Mouse (Mus musculus) lung, embryonic 14.5 days (tissue): ENCODE measurements around the gene Galp. TPM values are rescaled to one million over a fixed set of nuclear protein-coding genes. Genes with fewer than 3 reads are reported as not detected.
"Not testable (repeated sequence)": the region's sequence is repeated elsewhere in the genome, so short reads cannot be mapped to it uniquely, and the experiment has no call there.

ENCODE experiments used
- ATAC-seq: fragments of 200-750 bp; cut with Nextera tagmentation; 2 replicates; pipeline ENCODE4 v1.8.0; 2017; ENCODE audit warnings: mild to moderate bottlenecking, moderate TSS enrichment, moderate library complexity; ENCODE audit not compliant: insufficient read depth
- DNase-seq: peaks from one replicate; pipeline ENCODE4 v3.0.0-alpha.2; 2015
- H3K27ac ChIP-seq: fragments of 300-500 bp; sonication (generic); 2 replicates; pipeline ENCODE4 v1.5.1; 2014; ENCODE audit warnings: low read depth, mild to moderate bottlenecking, moderate library complexity
- H3K27me3 ChIP-seq: fragments of 300-500 bp; sonication (generic); 2 replicates; pipeline ENCODE4 v1.6.1; 2014; ENCODE audit warnings: low read length, control low read depth; ENCODE audit not compliant: insufficient read depth
- H3K36me3 ChIP-seq: fragments of 300-500 bp; sonication (generic); 2 replicates; pipeline ENCODE4 v1.6.1; 2014; ENCODE audit warnings: control low read depth; ENCODE audit not compliant: insufficient read depth
- H3K4me1 ChIP-seq: fragments of 300-500 bp; sonication (generic); 2 replicates; pipeline ENCODE4 v1.6.1; 2014; ENCODE audit warnings: antibody characterized with exemption, control low read depth; ENCODE audit not compliant: insufficient read depth
- H3K4me2 ChIP-seq: fragments of 300-500 bp; sonication (generic); 2 replicates; pipeline ENCODE4 v1.6.1; 2014; ENCODE audit warnings: mild to moderate bottlenecking
- H3K4me3 ChIP-seq: fragments of 300-500 bp; sonication (generic); 2 replicates; pipeline ENCODE4 v1.5.1; 2014; ENCODE audit warnings: low read depth, low read length
- H3K9ac ChIP-seq: fragments of 300-500 bp; sonication (generic); 2 replicates; pipeline ENCODE4 v1.6.1; 2014
- H3K9me3 ChIP-seq: fragments of 300-500 bp; sonication (generic); 2 replicates; pipeline ENCODE4 v1.6.1; 2016; ENCODE audit warnings: low read depth, low read length, control low read depth
- CTCF ChIP-seq: IDR thresholded peaks from 2 replicates; pipeline ENCODE4 v1.5.1; 2016; ENCODE audit warnings: antibody characterized with exemption, low read depth
- WGBS: fragments of 180-500 bp; shearing (Covaris S2); extraction: QIAGEN DNeasy Blood & Tissue Kit; methylation state at CpG from one replicate; pipeline ENCODE4 v1.1.7; 2014; 5-methylcytosine and 5-hydroxymethylcytosine counted together
- polyA plus RNA-seq: library from polyadenylated mRNA; unstranded; fragments of >200 nt; fragmentation: Nextera tagmentation; extraction: Ambion mirVana; gene quantifications from 2 replicates; pipeline ENCODE4 v1.2.1, GENCODE M21; 2014

Gene Galp
- polyA plus RNA-seq, 1 experiment from 2014 or later = not detected

- no peaks in the 10 kb centered on the region for H3K9me3 ChIP-seq
- H3K27ac ChIP-seq = no peak overlapping the region
- H3K27me3 ChIP-seq = no peaks in the 10 kb centered on the region
- H3K36me3 ChIP-seq = no peaks in the 10 kb centered on the region
- DNase-seq = no peak
- TF ChIP-seq CTCF = no peak
- no peak overlapping the region for H3K9ac ChIP-seq
- H3K4me3 ChIP-seq = no peak overlapping the region
- no peak overlapping the region for H3K4me2 ChIP-seq
- 57% methylated on average over 3 of the region's 3 CpGs for WGBS
- H3K4me1 ChIP-seq = no peaks in the 10 kb centered on the region
- no peak for ATAC-seq
Measured at GRCm38 (mm10) chr7:6220147-6220546, 23.3 kb downstream of the Galp start.

DNA sequence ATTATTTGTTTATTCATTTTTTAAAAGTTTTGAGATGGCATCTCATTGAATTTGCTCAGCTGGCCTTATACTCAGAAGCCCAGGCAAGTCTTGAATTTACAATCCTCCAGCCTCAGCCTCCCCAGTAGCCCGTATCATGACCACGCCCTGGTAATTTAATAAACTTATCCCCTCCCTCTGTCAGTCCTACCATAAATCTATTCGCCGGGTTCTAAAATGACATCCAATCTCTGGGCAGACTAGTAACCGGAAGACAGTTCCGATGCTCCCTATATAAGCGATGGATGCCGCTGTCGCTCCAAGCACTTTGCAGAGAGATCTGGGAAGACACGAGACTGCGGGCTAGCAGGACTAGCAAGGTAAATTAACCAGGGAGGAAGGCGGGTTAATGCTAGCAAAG is 25.1 kb downstream of the Galp start, which contains the start of gene Zscan5b:
Gene Zscan5b, plus strand, starts transcription at position 301 of the 400 bp plus-strand sequence.
- H3K27ac ChIP-seq = no peak within 1 kb of the TSS
- no peaks in the 10 kb centered on the region for H3K27me3 ChIP-seq
- H3K4me2 ChIP-seq = no peak within 1 kb of the TSS
- no peaks in the 10 kb centered on the region for H3K4me1 ChIP-seq
- H3K4me3 ChIP-seq = no peak within 1 kb of the TSS
- no peak for DNase-seq
- no peaks in the 10 kb centered on the region for H3K9me3 ChIP-seq
- H3K9ac ChIP-seq = no peak within 1 kb of the TSS
- TF ChIP-seq CTCF = no peak
- 91% methylated on average over 12 of the region's 12 CpGs for WGBS
- ATAC-seq = no peak
- H3K36me3 ChIP-seq = no peaks in the 10 kb centered on the region

DNA sequence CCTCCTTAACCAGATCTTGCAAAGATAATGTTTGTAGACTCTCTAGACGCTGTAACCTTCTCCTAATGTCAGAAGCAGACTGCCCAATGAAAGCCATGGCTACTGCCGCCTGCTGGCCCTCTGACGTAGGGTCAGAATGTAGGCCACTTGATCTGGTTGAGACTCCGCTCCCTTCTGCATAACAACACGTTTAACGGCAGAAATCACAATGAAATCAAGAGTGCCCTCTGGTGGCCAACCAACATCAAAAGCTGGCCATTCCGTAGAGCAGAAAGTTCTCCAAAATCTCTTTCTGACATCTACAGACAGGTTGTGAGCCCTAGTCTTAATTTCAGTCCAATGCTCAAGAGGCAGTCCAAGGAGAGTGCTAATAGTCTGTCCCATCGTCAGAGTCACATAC is 31.6 kb downstream of the Galp start:
- WGBS = 54% methylated on average over 8 of the region's 8 CpGs
- not testable (repeated sequence) for H3K27ac ChIP-seq, H3K36me3 ChIP-seq, H3K4me3 ChIP-seq, H3K4me1 ChIP-seq, H3K9ac ChIP-seq, ATAC-seq, H3K9me3 ChIP-seq, H3K4me2 ChIP-seq, H3K27me3 ChIP-seq
- peak; percentile 21 for DNase-seq

GRCm38 (mm10) chr7:6239787-6240186 is 42.9 kb downstream of the Galp start:
- 38% methylated on average over 11 of the region's 11 CpGs for WGBS
- H3K4me1 ChIP-seq = no peaks in the 10 kb centered on the region
- DNase-seq (no peak), ATAC-seq (no peak)
- no peaks in the 10 kb centered on the region for H3K9me3 ChIP-seq
- H3K9ac ChIP-seq = no peak overlapping the region
- no peak overlapping the region for H3K4me3 ChIP-seq
- H3K4me2 ChIP-seq = no peak overlapping the region
- no peaks in the 10 kb centered on the region for H3K36me3 ChIP-seq
- no peak for TF ChIP-seq CTCF
- no peaks in the 10 kb centered on the region for H3K27me3 ChIP-seq
- no peak overlapping the region for H3K27ac ChIP-seq

DNA sequence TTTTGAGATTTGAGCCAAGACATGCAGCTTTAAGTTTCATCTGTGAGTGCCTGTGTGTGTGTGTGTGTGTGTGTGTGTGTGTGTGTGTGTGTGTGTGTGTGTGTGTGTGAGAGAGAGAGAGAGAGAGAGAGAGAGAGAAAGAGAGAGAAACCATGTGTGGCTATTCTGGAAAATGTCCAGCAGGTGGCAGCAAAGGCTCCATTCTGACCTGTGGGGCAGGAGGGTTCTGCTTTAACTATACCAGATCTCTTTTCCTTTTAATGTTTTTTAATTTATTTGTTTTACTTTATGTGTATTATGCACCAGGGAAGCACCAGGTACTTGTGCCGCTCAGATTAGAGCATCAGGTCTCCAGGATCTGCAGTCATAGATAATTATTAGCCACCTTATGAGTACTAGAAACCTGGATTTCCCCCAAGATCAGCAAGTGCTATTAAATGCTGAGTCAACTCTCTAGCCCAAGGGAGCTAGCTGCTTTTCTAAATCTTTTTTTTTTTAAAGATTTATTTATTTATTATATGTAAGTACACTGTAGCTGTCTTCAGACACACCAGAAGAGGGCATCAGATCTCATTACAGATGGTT is 44.0 kb downstream of the Galp start:
- TF ChIP-seq CTCF = peak; percentile 61
- not testable (repeated sequence) for H3K9ac ChIP-seq, H3K36me3 ChIP-seq, H3K4me3 ChIP-seq, H3K27ac ChIP-seq, ATAC-seq, H3K9me3 ChIP-seq, H3K27me3 ChIP-seq, H3K4me1 ChIP-seq, H3K4me2 ChIP-seq
- 29% methylated on average over 1 of the region's 1 CpGs for WGBS
- peak; percentile 62 for DNase-seq

GRCm38 (mm10) chr7:6244361-6245292 is 47.7 kb downstream of the Galp start:
- no peak for ATAC-seq
- H3K36me3 ChIP-seq = no peaks in the 10 kb centered on the region
- no peak for DNase-seq
- H3K4me1 ChIP-seq = no peaks in the 10 kb centered on the region
- TF ChIP-seq CTCF = no peak
- H3K9me3 ChIP-seq = no peaks in the 10 kb centered on the region
- H3K4me3 ChIP-seq = no peak overlapping the region
- H3K4me2 ChIP-seq = no peak overlapping the region
- no peak overlapping the region for H3K27ac ChIP-seq
- no peaks in the 10 kb centered on the region for H3K27me3 ChIP-seq
- no peak overlapping the region for H3K9ac ChIP-seq
- WGBS = 31% methylated on average over 11 of the region's 11 CpGs

- ATAC-seq = no peak
- DNase-seq = no peak
- WGBS = 85% methylated on average over 6 of the region's 6 CpGs
- H3K4me2 ChIP-seq = no peak within 1 kb of the TSS
- no peak within 1 kb of the TSS for H3K4me3 ChIP-seq
- H3K36me3 ChIP-seq = no peaks in the 10 kb centered on the region
- TF ChIP-seq CTCF = no peak
- H3K27me3 ChIP-seq = no peaks in the 10 kb centered on the region
- 0 out of 2 replicates have a peak, but pooled peaks cover 2% of the 10 kb centered on the region for H3K9me3 ChIP-seq
- H3K27ac ChIP-seq = no peak within 1 kb of the TSS
- H3K9ac ChIP-seq = no peak within 1 kb of the TSS
- no peaks in the 10 kb centered on the region for H3K4me1 ChIP-seq
Measured at GRCm38 (mm10) chr7:6252410-6252809, 55.5 kb downstream of the Galp start, which contains the start of gene Epp13. TSS of gene Epp13 (plus strand) at chr7:6252710.
